Mouse (Mus musculus) liver, embryonic 14.5 days (tissue): Measurements from ENCODE around the gene Cbx7.

ENCODE experiments used
- CTCF ChIP-seq: IDR thresholded peaks from 2 replicates; pipeline ENCODE4 v1.5.1; 2016; ENCODE audit warnings: antibody characterized with exemption, low read depth, control low read depth
- EP300 ChIP-seq: IDR thresholded peaks from 2 replicates; pipeline ENCODE4 v1.6.1; 2016; ENCODE audit warnings: antibody characterized with exemption, low read depth

- TF ChIP-seq EP300 (no peak), CTCF (no peak)
Observed at GRCm38 (mm10) chr15:79944948-79945347, 26.0 kb downstream of the Cbx7 start.
